Comparison of ENCODE assay signal across 8 mouse cellular contexts in genomic region chrX:134729778-134730177, GRCm38 (mm10). TPM values are rescaled to one million over a fixed set of nuclear protein-coding genes. Genes with fewer than 3 reads are reported as not detected.
A peak's percentile ranks its signal among the peaks of the same experiment; 100 is the strongest.
DNase-seq lines count a peak whose midpoint lies in the region; ATAC-seq and TF ChIP-seq lines count a peak whose summit lies in the region.

No protein-coding gene starts in this region.

- no peak overlapping the region for H3K9ac ChIP-seq in forebrain, embryonic 14.5 days (ENCODE audit: low read length)
- H3K9ac ChIP-seq in liver, adult 2 months (ENCODE audit: low read depth, low read length): no peak overlapping the region
- H3K9ac ChIP-seq in liver, embryonic 12.5 days: no peak overlapping the region

- ATAC-seq in forebrain, embryonic 14.5 days: no peak
- ATAC-seq in liver, embryonic 12.5 days: no peak

- H3K4me3 ChIP-seq in forebrain, embryonic 14.5 days (ENCODE audit: low read depth, low read length): no peak overlapping the region
- H3K4me3 ChIP-seq in forebrain, embryonic 10.5 days: no peak overlapping the region
- no peak overlapping the region for H3K4me3 ChIP-seq in liver, adult 2 months (ENCODE audit: insufficient read depth, low read depth, low read length)
- H3K4me3 ChIP-seq in liver, embryonic 12.5 days: no peak overlapping the region

- no peak for TF ChIP-seq POLR2A in liver, adult 2 months (IDR thresholded peaks at IDR 0.05; ENCODE audit: extremely low read depth, insufficient read depth, low read length)

- no peaks in the 10 kb centered on the region for H3K79me2 ChIP-seq in liver, adult 2 months (ENCODE audit: control insufficient read depth, insufficient read depth, low read length)

- 40% methylated on average over 4 of the region's 4 CpGs for WGBS in forebrain, embryonic 14.5 days
- 48% methylated on average over 4 of the region's 4 CpGs for WGBS in forebrain, embryonic 10.5 days
- whole genome bisulfite sequencing in liver, adult 2 months: 26% methylated on average over 4 of the region's 4 CpGs
- 31% methylated on average over 4 of the region's 4 CpGs for WGBS in liver, embryonic 12.5 days (ENCODE audit: insufficient replicate concordance)

- H3K4me1 ChIP-seq in forebrain, embryonic 14.5 days (ENCODE audit: control insufficient read depth, insufficient read depth, low read length): no peaks in the 10 kb centered on the region
- no peaks in the 10 kb centered on the region for H3K4me1 ChIP-seq in forebrain, embryonic 10.5 days
- H3K4me1 ChIP-seq in liver, adult 2 months (ENCODE audit: control insufficient read depth, insufficient read depth, low read length): no peaks in the 10 kb centered on the region
- no peaks in the 10 kb centered on the region for H3K4me1 ChIP-seq in liver, embryonic 12.5 days

- H3K4me2 ChIP-seq in forebrain, embryonic 14.5 days (ENCODE audit: low read length): no peak overlapping the region
- no peak overlapping the region for H3K4me2 ChIP-seq in liver, embryonic 12.5 days

- TF ChIP-seq CTCF in liver, adult 2 months (IDR thresholded peaks at IDR 0.05; ENCODE audit: low read depth, low read length): 0 out of 2 replicates have a peak, but pooled peaks have one; percentile 11

- H3K27ac ChIP-seq in forebrain, embryonic 14.5 days (ENCODE audit: low read depth, low read length): no peak overlapping the region
- no peak overlapping the region for H3K27ac ChIP-seq in forebrain, embryonic 10.5 days
- no peak overlapping the region for H3K27ac ChIP-seq in liver, adult 2 months (replicated peaks; ENCODE audit: insufficient read depth, low read depth, low read length)
- H3K27ac ChIP-seq in liver, embryonic 12.5 days: no peak overlapping the region

- peak; percentile 54 for DNase-seq in forebrain, embryonic 14.5 days (ENCODE audit: low spot score)
- no peak for DNase-seq in forebrain, embryonic 10.5 days (ENCODE audit: extremely low spot score, low spot score)
- DNase-seq in liver, adult 2 months (ENCODE audit: extremely low read depth, low read depth, low spot score): peak; percentile 11
- peak; percentile 53 for DNase-seq in MEL-GATA-1-ER (ENCODE audit: extremely low read depth, low read depth)
- peak; percentile 13 to 20 for DNase-seq in kidney, postnatal 36 days
- no peak for DNase-seq in ovary, postnatal 36 days (ENCODE audit: low spot score)
- DNase-seq in urinary bladder, postnatal 10 days (ENCODE audit: low spot score): no peak

- H3K36me3 ChIP-seq in forebrain, embryonic 14.5 days (ENCODE audit: control insufficient read depth, insufficient read depth, low read length): no peaks in the 10 kb centered on the region
- no peaks in the 10 kb centered on the region for H3K36me3 ChIP-seq in forebrain, embryonic 10.5 days (replicated peaks)
- H3K36me3 ChIP-seq in liver, adult 2 months (ENCODE audit: control insufficient read depth, insufficient read depth, low read length): no peaks in the 10 kb centered on the region
- no peaks in the 10 kb centered on the region for H3K36me3 ChIP-seq in liver, embryonic 12.5 days

- H3K9me3 ChIP-seq in forebrain, embryonic 14.5 days (replicated peaks; ENCODE audit: control insufficient read depth, low read length): no peaks in the 10 kb centered on the region
- no peaks in the 10 kb centered on the region for H3K9me3 ChIP-seq in forebrain, embryonic 10.5 days
- no peaks in the 10 kb centered on the region for H3K9me3 ChIP-seq in liver, embryonic 12.5 days (replicated peaks)

- H3K27me3 ChIP-seq in forebrain, embryonic 14.5 days (replicated peaks; ENCODE audit: control insufficient read depth, insufficient read depth, low read length): no peaks in the 10 kb centered on the region
- H3K27me3 ChIP-seq in forebrain, embryonic 10.5 days (ENCODE audit: poor library complexity, severe bottlenecking): peaks cover 86% of the 10 kb centered on the region
- H3K27me3 ChIP-seq in liver, adult 2 months (ENCODE audit: control insufficient read depth, insufficient read depth, low read length): no peaks in the 10 kb centered on the region
- H3K27me3 ChIP-seq in liver, embryonic 12.5 days (replicated peaks): 0 out of 2 replicates have a peak, but pooled peaks cover 8% of the 10 kb centered on the region

RNA-seq across cellular contexts. Expression of gene Armcx1, which starts 12.0 kb away (rescaled TPM):
- 37.0 and 53.3 TPM in 2 replicates for polyA plus RNA-seq in forebrain, embryonic 14.5 days (2014; fragmentation: Nextera tagmentation; extraction: Ambion mirVana)
- polyA plus RNA-seq in forebrain, embryonic 10.5 days (2016; fragmentation: Nextera tagmentation; extraction: Ambion mirVana): 42.6 and 42.7 TPM in 2 replicates
- 2.3 and 3.3 TPM in 2 replicates for total RNA-seq in liver, adult 2 months (2014; rRNA removed)
- polyA plus RNA-seq in liver, adult 2 months (2012; rRNA removed): 0.47 and 0.64 TPM in 2 replicates
- 11.4 and 11.6 TPM in 2 replicates for polyA plus RNA-seq in liver, embryonic 12.5 days (2016; fragmentation: Nextera tagmentation; extraction: Ambion mirVana)

RNA-seq across cellular contexts. Expression of gene Armcx6, which starts 21.4 kb away (rescaled TPM):
- 25.7 and 28.9 TPM in 2 replicates for polyA plus RNA-seq in forebrain, embryonic 14.5 days (2014; fragmentation: Nextera tagmentation; extraction: Ambion mirVana)
- polyA plus RNA-seq in forebrain, embryonic 10.5 days (2016; fragmentation: Nextera tagmentation; extraction: Ambion mirVana): 14.6 and 15.3 TPM in 2 replicates
- 0.55 and 0.87 TPM in 2 replicates for total RNA-seq in liver, adult 2 months (2014; rRNA removed)
- 0.18 TPM in 1 of 2 replicates, not detected in the other for polyA plus RNA-seq in liver, adult 2 months (2012; rRNA removed)
- 7.2 and 8.1 TPM in 2 replicates for polyA plus RNA-seq in liver, embryonic 12.5 days (2016; fragmentation: Nextera tagmentation; extraction: Ambion mirVana)

RNA-seq across cellular contexts. Expression of gene Armcx3, which starts 26.6 kb away (rescaled TPM):
- polyA plus RNA-seq in forebrain, embryonic 14.5 days (2014; fragmentation: Nextera tagmentation; extraction: Ambion mirVana): 70.3 and 79.9 TPM in 2 replicates
- 48.8 and 49.1 TPM in 2 replicates for polyA plus RNA-seq in forebrain, embryonic 10.5 days (2016; fragmentation: Nextera tagmentation; extraction: Ambion mirVana)
- total RNA-seq in liver, adult 2 months (2014; rRNA removed): 8.7 and 10.6 TPM in 2 replicates
- polyA plus RNA-seq in liver, adult 2 months (2012; rRNA removed): 1.4 and 2.3 TPM in 2 replicates
- polyA plus RNA-seq in liver, embryonic 12.5 days (2016; fragmentation: Nextera tagmentation; extraction: Ambion mirVana): 22.1 and 22.8 TPM in 2 replicates

RNA-seq across cellular contexts. Expression of gene Armcx4, which starts 43.5 kb away (rescaled TPM):
- 6.0 and 6.2 TPM in 2 replicates for polyA plus RNA-seq in forebrain, embryonic 14.5 days (2014; fragmentation: Nextera tagmentation; extraction: Ambion mirVana)
- polyA plus RNA-seq in forebrain, embryonic 10.5 days (2016; fragmentation: Nextera tagmentation; extraction: Ambion mirVana): 7.7 and 7.9 TPM in 2 replicates
- 0.67 and 1.1 TPM in 2 replicates for total RNA-seq in liver, adult 2 months (2014; rRNA removed)
- 0.15 and 0.17 TPM in 2 replicates for polyA plus RNA-seq in liver, adult 2 months (2012; rRNA removed)
- 0.79 and 0.81 TPM in 2 replicates for polyA plus RNA-seq in liver, embryonic 12.5 days (2016; fragmentation: Nextera tagmentation; extraction: Ambion mirVana)

Comparison
In these comparisons a context has a peak if more than half of its experiments do, and no peak if none do; other contexts are left out.
1. DNase-seq: peak in forebrain, embryonic 14.5 days (single experiment), liver, adult 2 months (single experiment), MEL-GATA-1-ER (single experiment) and kidney, postnatal 36 days (2 of 2); none in forebrain, embryonic 10.5 days (single experiment), ovary, postnatal 36 days (single experiment) and urinary bladder, postnatal 10 days (single experiment).